Mouse (Mus musculus): ENCODE data around the gene Htr1d. TPM values are rescaled to one million over a fixed set of nuclear protein-coding genes. Genes with fewer than 3 reads are reported as not detected.

The Htr1d gene
- polyA plus RNA-seq, 1 experiment from 2014 or later: not detected

DNA sequence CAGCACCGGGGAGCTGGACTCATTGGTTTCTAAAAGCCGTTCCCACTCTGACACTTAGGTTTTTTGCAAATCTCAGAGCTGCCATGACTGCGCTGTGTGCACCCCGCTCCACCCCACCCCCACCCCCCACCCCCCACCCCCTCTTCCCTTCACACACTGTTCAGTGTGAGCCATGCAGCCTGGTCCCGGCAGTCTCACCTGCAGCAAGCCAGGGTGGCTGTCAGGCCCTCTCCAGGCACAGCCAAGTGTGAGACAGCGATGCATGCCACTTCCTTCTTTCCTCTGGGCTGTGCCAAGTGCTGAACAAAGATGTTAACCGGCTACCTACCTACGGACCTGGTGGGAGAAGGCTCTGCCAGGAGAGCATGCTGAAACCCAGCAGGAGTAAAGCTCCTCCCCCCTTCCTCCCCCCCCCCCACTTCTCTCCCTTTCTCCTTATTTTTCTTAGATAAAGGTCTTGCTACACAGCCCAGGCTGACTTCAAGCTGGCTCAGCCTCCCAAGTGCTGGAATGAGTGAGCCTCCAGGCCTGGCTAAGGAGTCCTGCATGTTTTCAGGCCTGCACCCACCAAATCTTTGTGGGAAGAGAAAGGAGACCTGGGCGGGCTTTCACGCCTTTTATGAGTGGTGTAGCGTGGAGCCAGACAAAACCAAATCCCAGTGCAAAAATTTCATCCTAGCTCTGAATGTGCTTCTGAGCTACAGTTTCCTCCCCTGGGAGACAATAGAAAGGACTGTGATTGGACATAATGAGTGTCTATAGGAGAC lies 7.5 kb downstream of the Htr1d start:
- no peaks in the 10 kb centered on the region for H3K36me3 ChIP-seq (replicated peaks; ENCODE audit: insufficient read depth, low read length)
- no peaks in the 10 kb centered on the region for H3K27me3 ChIP-seq (ENCODE audit: insufficient read depth, low read length)
- no peaks in the 10 kb centered on the region for H3K9me3 ChIP-seq (ENCODE audit: low read length)
- H3K4me1 ChIP-seq (ENCODE audit: insufficient read depth): no peaks in the 10 kb centered on the region
- no peak overlapping the region for H3K9ac ChIP-seq (replicated peaks)
- TF ChIP-seq EP300 (IDR thresholded peaks at IDR 0.05; ENCODE audit: low read depth): no peak
- TF ChIP-seq CTCF (IDR thresholded peaks at IDR 0.05; ENCODE audit: low read depth): no peak
- no peak overlapping the region for H3K27ac ChIP-seq (ENCODE audit: low read depth)
- H3K4me3 ChIP-seq (ENCODE audit: low read depth, low read length): no peak overlapping the region
- DNase-seq (no peak), ATAC-seq (no peak)
- 53% methylated on average over 11 of the region's 11 CpGs for WGBS (ENCODE audit: insufficient replicate concordance)
- H3K4me2 ChIP-seq (ENCODE audit: low read depth, low read length): no peak overlapping the region

GRCm38 (mm10) chr4:136431376-136431693 lies 8.0 kb downstream of the Htr1d start:
- Histone ChIP-seq H3K27me3 (ENCODE audit: insufficient read depth, low read length) (no peaks in the 10 kb centered on the region), H3K9ac (replicated peaks) (no peak overlapping the region), H3K4me1 (ENCODE audit: insufficient read depth) (no peaks in the 10 kb centered on the region), H3K36me3 (replicated peaks; ENCODE audit: insufficient read depth, low read length) (no peaks in the 10 kb centered on the region), H3K9me3 (ENCODE audit: low read length) (no peaks in the 10 kb centered on the region), H3K4me2 (ENCODE audit: low read depth, low read length) (no peak overlapping the region), H3K27ac (ENCODE audit: low read depth) (no peak overlapping the region), H3K4me3 (ENCODE audit: low read depth, low read length) (no peak overlapping the region)
- WGBS (ENCODE audit: insufficient replicate concordance): 3% methylated on average over 3 of the region's 3 CpGs
- TF ChIP-seq CTCF (IDR thresholded peaks at IDR 0.05; ENCODE audit: low read depth) (peak; percentile 78), EP300 (IDR thresholded peaks at IDR 0.05; ENCODE audit: low read depth) (no peak)
- DNase-seq (peak; percentile 66), ATAC-seq (no peak)

GRCm38 (mm10) chr4:136434029-136434428 lies 10.7 kb downstream of the Htr1d start:
- Histone ChIP-seq H3K4me3 (ENCODE audit: low read depth, low read length) (no peak overlapping the region), H3K9me3 (ENCODE audit: low read length) (no peaks in the 10 kb centered on the region), H3K4me2 (ENCODE audit: low read depth, low read length) (no peak overlapping the region), H3K4me1 (ENCODE audit: insufficient read depth) (no peaks in the 10 kb centered on the region), H3K36me3 (replicated peaks; ENCODE audit: insufficient read depth, low read length) (no peaks in the 10 kb centered on the region), H3K9ac (replicated peaks) (no peak overlapping the region), H3K27ac (ENCODE audit: low read depth) (no peak overlapping the region), H3K27me3 (ENCODE audit: insufficient read depth, low read length) (no peaks in the 10 kb centered on the region)
- ATAC-seq (no peak), DNase-seq (no peak)
- TF ChIP-seq EP300 (IDR thresholded peaks at IDR 0.05; ENCODE audit: low read depth) (no peak), CTCF (IDR thresholded peaks at IDR 0.05; ENCODE audit: low read depth) (no peak)
- WGBS (ENCODE audit: insufficient replicate concordance): 69% methylated on average over 4 of the region's 4 CpGs

DNA sequence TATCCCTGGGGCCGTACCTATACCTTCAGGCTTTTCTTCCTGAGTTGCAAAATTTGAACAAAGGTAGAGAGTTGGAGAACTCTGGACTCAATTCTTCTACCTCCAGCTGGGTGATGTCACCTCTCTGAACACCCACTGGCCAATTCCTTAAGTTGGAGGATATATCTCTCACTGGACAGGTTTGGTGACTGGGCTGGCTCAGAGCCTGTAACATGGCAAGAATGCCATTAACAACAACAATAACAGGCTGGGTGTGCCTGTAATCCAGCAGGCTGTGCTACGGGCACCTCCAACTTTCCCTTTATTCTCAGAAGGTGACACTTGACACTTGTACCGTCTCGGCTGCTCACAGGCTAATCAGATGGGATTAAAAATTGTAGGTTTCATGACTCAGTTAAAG lies 15.8 kb downstream of the Htr1d start:
- Histone ChIP-seq H3K4me3 (ENCODE audit: low read depth, low read length) (no peak overlapping the region), H3K9ac (replicated peaks) (no peak overlapping the region), H3K9me3 (ENCODE audit: low read length) (no peaks in the 10 kb centered on the region), H3K27ac (ENCODE audit: low read depth) (no peak overlapping the region), H3K27me3 (ENCODE audit: insufficient read depth, low read length) (no peaks in the 10 kb centered on the region), H3K4me2 (ENCODE audit: low read depth, low read length) (no peak overlapping the region), H3K36me3 (replicated peaks; ENCODE audit: insufficient read depth, low read length) (no peaks in the 10 kb centered on the region), H3K4me1 (ENCODE audit: insufficient read depth) (no peaks in the 10 kb centered on the region)
- no peak for DNase-seq
- no peak for ATAC-seq
- 71% methylated on average over 4 of the region's 4 CpGs for WGBS (ENCODE audit: insufficient replicate concordance)
- no peak for TF ChIP-seq CTCF (IDR thresholded peaks at IDR 0.05; ENCODE audit: low read depth)
- TF ChIP-seq EP300 (IDR thresholded peaks at IDR 0.05; ENCODE audit: low read depth): no peak

DNA sequence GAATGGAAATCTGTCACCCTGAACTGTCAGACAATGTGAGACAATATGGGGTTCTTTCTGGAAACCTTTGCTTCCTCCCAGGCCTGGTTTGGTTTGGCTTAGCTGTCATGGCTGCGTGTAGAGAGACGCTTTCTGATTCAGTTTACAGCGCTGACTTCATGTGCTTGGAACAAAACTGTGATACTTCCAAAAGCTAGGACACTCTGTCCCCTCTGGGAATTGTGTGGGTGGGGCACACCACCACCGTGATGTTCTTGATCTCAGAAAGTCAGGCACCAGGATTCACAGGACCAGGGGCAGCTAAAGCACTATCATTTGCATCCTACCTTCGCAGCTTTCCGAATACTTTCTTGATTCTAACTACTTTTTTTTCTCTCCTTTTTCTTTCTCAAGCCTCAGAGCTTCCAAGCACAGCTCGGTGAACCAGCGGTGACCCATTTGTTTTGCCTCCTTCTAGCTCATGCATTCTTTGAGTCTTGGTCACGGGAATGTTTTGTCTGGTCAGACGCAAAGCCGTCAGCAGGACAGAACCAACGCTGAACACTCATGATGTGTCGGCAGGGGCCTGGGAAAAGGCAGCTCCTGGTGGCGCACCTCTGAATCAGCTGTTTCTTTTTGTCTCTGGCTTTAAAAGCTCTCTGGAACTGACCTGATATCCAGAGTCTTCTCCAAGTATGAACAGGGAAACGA lies 18.2 kb downstream of the Htr1d start:
- H3K27ac ChIP-seq (ENCODE audit: low read depth): no peak overlapping the region
- DNase-seq (no peak), ATAC-seq (no peak)
- 77% methylated on average over 15 of the region's 15 CpGs for WGBS (ENCODE audit: insufficient replicate concordance)
- TF ChIP-seq CTCF (IDR thresholded peaks at IDR 0.05; ENCODE audit: low read depth): no peak
- no peak for TF ChIP-seq EP300 (IDR thresholded peaks at IDR 0.05; ENCODE audit: low read depth)
- no peak overlapping the region for H3K4me2 ChIP-seq (ENCODE audit: low read depth, low read length)
- no peaks in the 10 kb centered on the region for H3K9me3 ChIP-seq (ENCODE audit: low read length)
- H3K4me3 ChIP-seq (ENCODE audit: low read depth, low read length): no peak overlapping the region
- H3K27me3 ChIP-seq (ENCODE audit: insufficient read depth, low read length): no peaks in the 10 kb centered on the region
- H3K36me3 ChIP-seq (replicated peaks; ENCODE audit: insufficient read depth, low read length): no peaks in the 10 kb centered on the region
- H3K9ac ChIP-seq (replicated peaks): no peak overlapping the region
- H3K4me1 ChIP-seq (ENCODE audit: insufficient read depth): no peaks in the 10 kb centered on the region

DNA sequence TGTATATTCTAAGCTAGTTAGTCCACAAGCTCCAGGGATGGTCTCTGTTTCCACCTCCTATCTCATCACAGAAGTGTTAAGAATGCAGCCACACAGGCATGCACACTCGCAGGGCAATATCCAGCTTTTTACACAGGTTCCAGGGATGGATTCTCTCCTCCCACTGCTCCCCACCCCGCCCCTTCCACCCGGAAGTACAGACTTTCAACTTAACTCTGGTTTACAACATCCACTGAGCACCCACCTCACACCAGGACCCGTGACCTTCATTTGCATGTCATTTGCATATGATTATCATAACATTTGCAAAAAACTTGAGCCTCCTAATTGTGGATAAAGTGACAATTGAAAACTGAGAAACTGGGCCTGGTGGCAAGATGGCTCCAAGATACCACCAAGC lies 21.2 kb downstream of the Htr1d start:
- H3K36me3 ChIP-seq (replicated peaks; ENCODE audit: insufficient read depth, low read length): no peaks in the 10 kb centered on the region
- H3K9me3 ChIP-seq (ENCODE audit: low read length): no peaks in the 10 kb centered on the region
- no peak overlapping the region for H3K4me3 ChIP-seq (ENCODE audit: low read depth, low read length)
- no peak overlapping the region for H3K27ac ChIP-seq (ENCODE audit: low read depth)
- WGBS (ENCODE audit: insufficient replicate concordance): 74% methylated on average over 4 of the region's 4 CpGs
- H3K4me1 ChIP-seq (ENCODE audit: insufficient read depth): no peaks in the 10 kb centered on the region
- ATAC-seq (no peak), DNase-seq (no peak)
- no peak overlapping the region for H3K9ac ChIP-seq (replicated peaks)
- no peak for TF ChIP-seq EP300 (IDR thresholded peaks at IDR 0.05; ENCODE audit: low read depth)
- TF ChIP-seq CTCF (IDR thresholded peaks at IDR 0.05; ENCODE audit: low read depth): no peak
- no peaks in the 10 kb centered on the region for H3K27me3 ChIP-seq (ENCODE audit: insufficient read depth, low read length)
- H3K4me2 ChIP-seq (ENCODE audit: low read depth, low read length): no peak overlapping the region

Data from liver, postnatal 0 days (tissue).